Comparison of ENCODE assay signal across 9 mouse cellular contexts in the genomic region with DNA sequence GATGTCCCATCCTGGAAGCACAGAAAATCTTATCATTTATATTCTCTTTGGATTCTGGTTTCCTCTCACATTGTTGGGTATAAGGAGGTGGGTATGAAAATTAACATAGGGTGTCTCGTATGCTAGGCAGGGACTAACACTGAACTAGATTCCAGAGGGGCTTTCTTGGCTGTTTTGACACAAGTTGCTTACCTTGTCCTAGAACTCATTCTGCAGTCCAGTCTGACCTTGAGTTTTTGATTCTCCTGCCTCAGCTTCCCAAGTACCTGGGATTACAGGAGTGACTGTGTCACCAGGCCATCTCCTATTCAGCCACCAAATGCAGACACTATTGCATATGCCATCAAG. TPM values are rescaled to one million over a fixed set of nuclear protein-coding genes. Genes with fewer than 3 reads are reported as not detected.
DNase-seq lines count a peak whose midpoint lies in the region; ATAC-seq and TF ChIP-seq lines count a peak whose summit lies in the region.
"Had no signal": no experiment of that assay in that cellular context is flagged by ENCODE, and none has a peak within 500 bp of the region (broad histone marks: within the 10 kb centered on the region; RNA-seq: fewer than 3 reads in every experiment).

No protein-coding gene starts in this region.

- no peak overlapping the region for H3K9ac ChIP-seq in kidney, embryonic 14.5 days (ENCODE audit: low read depth, low read length)
- no peak overlapping the region; the same call in 1 of the 2 replicates for H3K9ac ChIP-seq in ES-E14 (ENCODE audit: insufficient read depth, low read depth, low read length, poor library complexity, severe bottlenecking)
- H3K9ac ChIP-seq in liver, embryonic 15.5 days, result peak overlapping the region; percentile 83

- no peaks in the 10 kb centered on the region for H3K9me3 ChIP-seq in kidney, embryonic 14.5 days (ENCODE audit: control insufficient read depth, low read length)
- H3K9me3 ChIP-seq in ES-E14 (ENCODE audit: control insufficient read depth, insufficient read depth, low read depth, low read length), result no peaks in the 10 kb centered on the region
- H3K9me3 ChIP-seq in liver, embryonic 15.5 days (replicated peaks), result no peaks in the 10 kb centered on the region

- H3K4me1 ChIP-seq in kidney, embryonic 14.5 days (ENCODE audit: control insufficient read depth, insufficient read depth, low read length), result peaks cover 14% of the 10 kb centered on the region; the same call in 1 of the 2 replicates
- H3K4me1 ChIP-seq in ES-E14 (ENCODE audit: control insufficient read depth in 2 of 2, insufficient read depth in 2 of 2, low read length in 2 of 2, poor library complexity in 1 of 2), result peaks cover 9 to 12% of the 10 kb centered on the region in 2 experiments; a peak in 3 of 4 replicates
- H3K4me1 ChIP-seq in brown adipose tissue, adult 24 weeks (ENCODE audit: control insufficient read depth, insufficient read depth, insufficient read length, low read length), result peaks cover 5% of the 10 kb centered on the region; the same call in 1 of the 2 replicates
- peaks cover 77% of the 10 kb centered on the region for H3K4me1 ChIP-seq in liver, embryonic 15.5 days (replicated peaks)

- 0 out of 2 replicates have a peak overlapping the region, but pooled peaks have one; percentile 78 for H3K4me2 ChIP-seq in kidney, embryonic 14.5 days (replicated peaks; ENCODE audit: low read depth, low read length)
- H3K4me2 ChIP-seq in liver, embryonic 15.5 days, result peak overlapping the region; percentile 77

- peaks cover 71% of the 10 kb centered on the region for H3K27me3 ChIP-seq in kidney, embryonic 14.5 days (ENCODE audit: control insufficient read depth, insufficient read depth, low read length)
- 0 out of 2 replicates have a peak, but pooled peaks cover 6% of the 10 kb centered on the region for H3K27me3 ChIP-seq in liver, embryonic 15.5 days

- no peak overlapping the region for H3K27ac ChIP-seq in kidney, embryonic 14.5 days (ENCODE audit: low read depth, low read length)
- H3K27ac ChIP-seq in ES-E14 (ENCODE audit: insufficient read depth, low read depth, low read length, poor library complexity, severe bottlenecking), result no peak overlapping the region
- no peak overlapping the region for H3K27ac ChIP-seq in brown adipose tissue, adult 24 weeks (replicated peaks; ENCODE audit: low read depth, low read length)
- peak overlapping the region; percentile 97 for H3K27ac ChIP-seq in liver, embryonic 15.5 days (replicated peaks)

- in situ Hi-C loops in ES-E14 (cut with MboI; ENCODE audit: low sequenced_read_pairs in 2 of 2, unreplicated experiment in 2 of 2), result no loop called here

- no peaks in the 10 kb centered on the region for H3K36me3 ChIP-seq in kidney, embryonic 14.5 days (ENCODE audit: control insufficient read depth, insufficient read depth, low read length)
- peaks cover 4% of the 10 kb centered on the region; the same call in 1 of the 2 replicates for H3K36me3 ChIP-seq in ES-E14 (ENCODE audit: control insufficient read depth, insufficient read depth, low read length, poor library complexity, severe bottlenecking)
- peaks cover 14% of the 10 kb centered on the region for H3K36me3 ChIP-seq in liver, embryonic 15.5 days (replicated peaks)

- DNase-seq in kidney, postnatal 14 days, result no peak
- DNase-seq in ES-E14 (ENCODE audit: low read depth, low spot score), result no peak
- no peak for DNase-seq in thymus, postnatal 14 days
- DNase-seq in adrenal gland, postnatal 25 days, result no peak

- ATAC-seq in kidney, embryonic 14.5 days (ENCODE audit: low FRiP score, low TSS enrichment), result no peak
- no peak for ATAC-seq in liver, embryonic 15.5 days (ENCODE audit: insufficient read depth)

- H3K4me3 ChIP-seq in kidney, embryonic 14.5 days (ENCODE audit: low read length), result no peak overlapping the region
- peak overlapping the region; percentile 79 to 80; a peak in 2 of 4 replicates for H3K4me3 ChIP-seq in ES-E14 (ENCODE audit: insufficient read depth in 1 of 2, low read depth in 1 of 2, low read length in 2 of 2, poor library complexity in 1 of 2, severe bottlenecking in 1 of 2)
- peak overlapping the region; percentile 72; the same call in 1 of the 2 replicates for H3K4me3 ChIP-seq in brown adipose tissue, adult 24 weeks (ENCODE audit: insufficient read depth, low read depth, low read length)
- H3K4me3 ChIP-seq in liver, embryonic 15.5 days (replicated peaks), result peak overlapping the region; percentile 73

- WGBS in kidney, embryonic 14.5 days, result 93% methylated on average over 1 of the region's 1 CpGs
- 73% methylated on average over 1 of the region's 1 CpGs for WGBS in liver, embryonic 15.5 days (ENCODE audit: insufficient replicate concordance)

TF ChIP-seq in ES-E14, 5 proteins besides CTCF, POLR2A, EP300 and RAD21:
- TF ChIP-seq ZC3H11A (IDR thresholded peaks at IDR 0.05; ENCODE audit: borderline replicate concordance, low read depth, low read length) (no peak), MAFK (IDR thresholded peaks at IDR 0.05; ENCODE audit: insufficient read depth, low read depth, low read length) (no peak), HCFC1 (IDR thresholded peaks at IDR 0.05; ENCODE audit: borderline replicate concordance, insufficient read depth, low read length) (no peak), ZNF384 (IDR thresholded peaks at IDR 0.05; ENCODE audit: low read depth, low read length) (no peak)
TF ChIP-seq in ES-E14: peak in this region for 0.

RNA-seq across cellular contexts. Expression of gene Mt1, which starts 1.7 kb away (rescaled TPM):
- 123 and 166 TPM in 2 replicates for polyA plus RNA-seq in kidney, embryonic 14.5 days (2014; fragmentation: Nextera tagmentation; extraction: Ambion mirVana)
- total RNA-seq in ES-E14 (2012; rRNA removed), result 306 and 332 TPM in 2 replicates
- polyA plus RNA-seq in brown adipose tissue, adult 24 weeks (2012; ENCODE audit: insufficient read depth, insufficient read length, missing spikeins), result 526 and 987 TPM in 2 replicates
- polyA plus RNA-seq in liver, embryonic 15.5 days (2015; fragmentation: Nextera tagmentation; extraction: Ambion mirVana), result 5,156 and 5,724 TPM in 2 replicates
- total RNA-seq in adrenal gland, postnatal 25 days (2021), result 182 and 239 TPM in 2 replicates

RNA-seq across cellular contexts. Expression of gene Mt2, which starts 8.1 kb away (rescaled TPM):
- polyA plus RNA-seq in kidney, embryonic 14.5 days (2014; fragmentation: Nextera tagmentation; extraction: Ambion mirVana), result 58.3 and 67.5 TPM in 2 replicates
- total RNA-seq in ES-E14 (2012; rRNA removed), result 541 and 635 TPM in 2 replicates
- 62.4 and 160 TPM in 2 replicates for polyA plus RNA-seq in brown adipose tissue, adult 24 weeks (2012; ENCODE audit: insufficient read depth, insufficient read length, missing spikeins)
- polyA plus RNA-seq in liver, embryonic 15.5 days (2015; fragmentation: Nextera tagmentation; extraction: Ambion mirVana), result 1,256 and 1,483 TPM in 2 replicates
- total RNA-seq in adrenal gland, postnatal 25 days (2021), result 81.5 and 159 TPM in 2 replicates

RNA-seq across cellular contexts. Expression of gene Mt3, which starts 28.1 kb away (rescaled TPM):
- 0.60 and 1.7 TPM in 2 replicates for polyA plus RNA-seq in kidney, embryonic 14.5 days (2014; fragmentation: Nextera tagmentation; extraction: Ambion mirVana)
- total RNA-seq in ES-E14 (2012; rRNA removed), result 2.1 and 6.6 TPM in 2 replicates
- polyA plus RNA-seq in brown adipose tissue, adult 24 weeks (2012; ENCODE audit: insufficient read depth, insufficient read length, missing spikeins), result not detected in 2 replicates
- polyA plus RNA-seq in liver, embryonic 15.5 days (2015; fragmentation: Nextera tagmentation; extraction: Ambion mirVana), result 0.24 TPM in 1 of 2 replicates, not detected in the other
- total RNA-seq in adrenal gland, postnatal 25 days (2021), result 6.4 and 8.0 TPM in 2 replicates
- total RNA-seq: granulocyte monocyte progenitor cell, adult 5-6 weeks had no signal

RNA-seq across cellular contexts. Expression of gene Nup93, which starts 33.8 kb away (rescaled TPM):
- polyA plus RNA-seq in kidney, embryonic 14.5 days (2014; fragmentation: Nextera tagmentation; extraction: Ambion mirVana), result 51.8 and 103 TPM in 2 replicates
- 82.8 and 92.5 TPM in 2 replicates for total RNA-seq in ES-E14 (2012; rRNA removed)
- polyA plus RNA-seq in brown adipose tissue, adult 24 weeks (2012; ENCODE audit: insufficient read depth, insufficient read length, missing spikeins), result 5.0 and 6.4 TPM in 2 replicates
- polyA plus RNA-seq in liver, embryonic 15.5 days (2015; fragmentation: Nextera tagmentation; extraction: Ambion mirVana), result 39.4 and 41.7 TPM in 2 replicates
- total RNA-seq in adrenal gland, postnatal 25 days (2021), result 16.1 and 21.9 TPM in 2 replicates

RNA-seq across cellular contexts. Expression of gene Mt4, which starts 43.5 kb away (rescaled TPM):
- polyA plus RNA-seq in kidney, embryonic 14.5 days (2014; fragmentation: Nextera tagmentation; extraction: Ambion mirVana), result not detected in 2 replicates
- 1.6 and 6.4 TPM in 2 replicates for total RNA-seq in ES-E14 (2012; rRNA removed)
- polyA plus RNA-seq in brown adipose tissue, adult 24 weeks (2012; ENCODE audit: insufficient read depth, insufficient read length, missing spikeins), result not detected in 2 replicates
- polyA plus RNA-seq in liver, embryonic 15.5 days (2015; fragmentation: Nextera tagmentation; extraction: Ambion mirVana), result 0.81 and 1.2 TPM in 2 replicates
- not detected in 2 replicates for total RNA-seq in adrenal gland, postnatal 25 days (2021)
- total RNA-seq: granulocyte monocyte progenitor cell, adult 5-6 weeks had no signal
- polyA plus RNA-seq: limb, embryonic 14.5 days had no signal
